Mouse (Mus musculus) spleen, adult 2 months (tissue): Measurements from ENCODE around the gene Mid1.
"Not testable (repeated sequence)": the region's sequence is repeated elsewhere in the genome, so short reads cannot be mapped to it uniquely, and the experiment has no call there.

ENCODE experiments used
- CTCF ChIP-seq: fragments of 200-500 bp; IDR thresholded peaks from 2 replicates; pipeline ENCODE4 v1.5.1; 2011; ENCODE audit warnings: mild to moderate bottlenecking, inconsistent platforms; ENCODE audit not compliant: insufficient read depth, insufficient read length, insufficient replicate concordance; ENCODE audit errors: extremely low read depth
- POLR2A ChIP-seq: fragments of 200-500 bp; IDR thresholded peaks from 2 replicates; pipeline ENCODE4 v1.6.1; 2011; ENCODE audit warnings: low read depth, low read length, inconsistent platforms

DNA sequence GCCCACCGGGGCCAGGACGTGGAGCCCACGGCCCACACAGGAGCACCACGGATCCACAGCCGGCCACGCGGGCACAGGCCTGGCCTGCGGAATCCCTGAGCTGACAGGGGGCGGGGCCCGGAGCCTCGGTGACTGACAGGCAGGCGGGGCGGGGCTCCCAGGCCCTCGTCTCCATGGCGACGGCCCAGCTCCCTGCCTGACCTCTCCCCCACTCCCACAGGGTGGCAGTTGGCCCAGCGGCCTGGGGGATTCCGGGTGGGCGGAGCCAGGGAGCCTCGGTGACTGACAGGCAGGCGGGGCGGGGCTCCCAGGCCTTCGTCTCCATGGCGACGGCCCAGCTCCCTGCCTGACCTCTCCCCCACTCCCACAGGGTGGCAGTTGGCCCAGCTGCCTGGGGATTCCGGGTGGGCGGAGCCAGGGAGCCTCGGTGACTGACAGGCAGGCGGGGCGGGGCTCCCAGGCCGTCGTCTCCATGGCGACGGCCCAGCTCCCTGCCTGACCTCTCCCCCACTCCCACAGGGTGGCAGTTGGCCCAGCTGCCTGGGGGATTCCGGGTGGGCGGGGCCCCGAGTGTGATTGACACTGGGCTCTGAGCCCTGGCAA lies 313.0 kb downstream of the Mid1 start:
- TF ChIP-seq CTCF, POLR2A: not testable (repeated sequence)
